Mouse (Mus musculus): ENCODE measurements around the gene Tubd1.

DNA sequence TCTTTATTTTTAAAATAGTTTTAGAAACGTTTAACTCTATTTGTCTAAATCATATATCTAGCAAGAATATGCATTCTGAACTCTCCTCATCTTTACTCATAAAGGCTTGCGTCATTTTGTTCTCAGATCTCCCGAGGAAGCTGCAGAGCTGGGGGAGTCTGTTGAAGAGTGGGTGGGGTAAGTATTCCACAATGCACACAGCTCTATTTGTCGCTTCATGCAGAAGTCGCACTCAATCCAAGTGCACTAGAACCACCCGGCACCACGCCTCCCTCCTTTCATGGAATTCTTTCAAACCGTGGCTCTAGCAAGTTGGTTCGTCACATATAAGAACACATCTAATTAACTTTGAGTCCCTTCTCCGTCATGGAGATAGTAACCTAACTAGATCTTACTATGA is 45.8 kb downstream of the Tubd1 start:
- no peak for TF ChIP-seq CTCF (IDR thresholded peaks at IDR 0.05; ENCODE audit: low read depth)
- no peak for TF ChIP-seq EP300 (IDR thresholded peaks at IDR 0.05; ENCODE audit: low read depth)
